Mouse (Mus musculus): ENCODE results near the gene Stxbp1.

DNA sequence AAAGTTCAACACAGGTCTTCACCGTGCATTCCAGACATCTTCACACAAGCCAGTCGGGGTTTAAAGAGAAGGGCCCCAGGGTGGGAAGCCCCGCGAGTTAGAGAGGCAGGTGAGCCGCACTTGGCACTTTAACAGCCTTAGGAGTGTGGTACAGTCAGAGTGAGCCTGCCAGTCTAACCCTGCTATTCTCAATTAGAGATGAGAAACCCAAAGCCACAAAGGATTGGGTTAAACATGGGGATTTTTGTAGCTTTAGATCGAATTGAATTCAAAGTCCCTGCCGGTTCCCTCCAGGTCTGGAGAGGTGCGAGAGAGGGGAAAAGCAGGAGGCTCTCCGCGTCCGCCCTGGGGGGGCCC is 106.2 kb downstream of the Stxbp1 start, which contains the start of gene 6330409D20Rik:
- TF ChIP-seq CTCF (IDR thresholded peaks at IDR 0.05; ENCODE audit: low read depth) = no peak
- no peak for TF ChIP-seq EP300 (optimal IDR thresholded peaks at IDR 0.05)
